Mouse (Mus musculus) heart, embryonic 12.5 days (tissue): ENCODE data around the gene Eif5a. TPM values are rescaled to one million over a fixed set of nuclear protein-coding genes. Genes with fewer than 3 reads are reported as not detected.

Source experiments
- ATAC-seq: fragments of 200-750 bp; cut with Nextera tagmentation; 2 replicates; pipeline ENCODE4 v1.8.0; 2017; ENCODE audit warnings: moderate TSS enrichment, moderate library complexity; ENCODE audit not compliant: insufficient number of reproducible peaks, low FRiP score
- H3K27ac ChIP-seq: fragments of 300-500 bp; sonication (generic); 2 replicates; pipeline ENCODE4 v1.5.1; 2016; ENCODE audit warnings: mild to moderate bottlenecking, moderate library complexity; ENCODE audit not compliant: poor library complexity, severe bottlenecking
- H3K27me3 ChIP-seq: fragments of 300-500 bp; sonication (generic); replicated peaks from 2 replicates; pipeline ENCODE4 v1.6.1; 2016; ENCODE audit warnings: mild to moderate bottlenecking, moderate library complexity
- H3K36me3 ChIP-seq: fragments of 300-500 bp; sonication (generic); 2 replicates; pipeline ENCODE4 v1.6.1; 2016; ENCODE audit warnings: mild to moderate bottlenecking, moderate library complexity
- H3K4me1 ChIP-seq: fragments of 300-500 bp; sonication (generic); replicated peaks from 2 replicates; pipeline ENCODE4 v1.6.1; 2016; ENCODE audit warnings: mild to moderate bottlenecking
- H3K4me2 ChIP-seq: fragments of 300-500 bp; sonication (generic); 2 replicates; pipeline ENCODE4 v1.6.1; 2016; ENCODE audit warnings: mild to moderate bottlenecking, moderate library complexity
- H3K4me3 ChIP-seq: fragments of 300-500 bp; sonication (generic); 2 replicates; pipeline ENCODE4 v1.5.1; 2016; ENCODE audit warnings: mild to moderate bottlenecking
- H3K9ac ChIP-seq: fragments of 300-500 bp; sonication (generic); 2 replicates; pipeline ENCODE4 v1.6.1; 2016; ENCODE audit warnings: mild to moderate bottlenecking, moderate library complexity
- H3K9me3 ChIP-seq: fragments of 300-500 bp; sonication (generic); replicated peaks from 2 replicates; pipeline ENCODE4 v1.6.1; 2016; ENCODE audit warnings: mild to moderate bottlenecking, moderate library complexity
- WGBS: fragments of 180-500 bp; shearing (Covaris S2); methylation state at CpG from one replicate; pipeline ENCODE4 v1.1.7; 2016; 5-methylcytosine and 5-hydroxymethylcytosine counted together
- polyA plus RNA-seq: library from polyadenylated mRNA; unstranded; fragments of >200 nt; fragmentation: Nextera tagmentation; extraction: Ambion mirVana; gene quantifications from 2 replicates; pipeline ENCODE4 v1.2.1, GENCODE M21; 2016

Gene Eif5a
- polyA plus RNA-seq, 1 experiment from 2014 or later = 1,286 TPM

GRCm38 (mm10) chr11:69880506-69880852, 41.3 kb downstream of the Eif5a start:
- Histone ChIP-seq H3K9me3 (no peaks in the 10 kb centered on the region), H3K27ac (peak overlapping the region; percentile 91), H3K9ac (peak overlapping the region; percentile 75), H3K4me1 (peaks cover 65% of the 10 kb centered on the region), H3K4me3 (peak overlapping the region; percentile 58), H3K36me3 (no peaks in the 10 kb centered on the region), H3K27me3 (no peaks in the 10 kb centered on the region), H3K4me2 (peak overlapping the region; percentile 85)
- WGBS = under 1% methylated on average over 18 of the region's 18 CpGs
- ATAC-seq = peak; percentile 47

DNA sequence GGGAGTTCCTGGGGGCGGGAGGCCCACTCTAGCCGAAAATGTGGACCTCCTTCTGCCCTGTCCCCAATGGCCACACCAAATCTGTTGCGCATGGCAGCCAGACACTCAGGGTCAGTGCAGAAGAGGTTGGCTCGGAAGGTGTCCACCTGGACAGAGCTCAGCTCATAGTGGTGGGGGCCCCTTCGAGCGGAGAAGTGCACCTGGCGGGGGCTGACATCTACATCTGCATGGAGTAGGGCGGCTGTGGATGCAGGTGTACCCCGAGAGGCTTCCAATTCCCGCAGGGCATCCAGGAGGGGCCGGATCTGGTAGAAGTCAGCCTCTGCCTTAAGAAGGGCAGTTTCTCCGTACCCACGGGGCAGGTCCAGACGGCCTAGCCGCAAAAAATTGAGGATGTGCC, 42.0 kb downstream of the Eif5a start:
- H3K4me1 ChIP-seq = peaks cover 58% of the 10 kb centered on the region
- H3K27me3 ChIP-seq = no peaks in the 10 kb centered on the region
- no peaks in the 10 kb centered on the region for H3K9me3 ChIP-seq
- H3K27ac ChIP-seq = no peak overlapping the region
- ATAC-seq = no peak
- 53% methylated on average over 15 of the region's 15 CpGs for WGBS
- H3K4me3 ChIP-seq = peak overlapping the region; percentile 58
- no peaks in the 10 kb centered on the region for H3K36me3 ChIP-seq
- H3K9ac ChIP-seq = peak overlapping the region; percentile 75
- H3K4me2 ChIP-seq = peak overlapping the region; percentile 85

- no peak for ATAC-seq
- H3K27ac ChIP-seq = no peak overlapping the region
- H3K4me2 ChIP-seq = peak overlapping the region; percentile 85
- 72% methylated on average over 6 of the region's 6 CpGs for WGBS
- H3K27me3 ChIP-seq = no peaks in the 10 kb centered on the region
- peak overlapping the region; percentile 75 for H3K9ac ChIP-seq
- H3K9me3 ChIP-seq = no peaks in the 10 kb centered on the region
- H3K36me3 ChIP-seq = no peaks in the 10 kb centered on the region
- peaks cover 50% of the 10 kb centered on the region for H3K4me1 ChIP-seq
- peak overlapping the region; percentile 58 for H3K4me3 ChIP-seq
Observed at GRCm38 (mm10) chr11:69878952-69879351, 42.8 kb downstream of the Eif5a start.

DNA sequence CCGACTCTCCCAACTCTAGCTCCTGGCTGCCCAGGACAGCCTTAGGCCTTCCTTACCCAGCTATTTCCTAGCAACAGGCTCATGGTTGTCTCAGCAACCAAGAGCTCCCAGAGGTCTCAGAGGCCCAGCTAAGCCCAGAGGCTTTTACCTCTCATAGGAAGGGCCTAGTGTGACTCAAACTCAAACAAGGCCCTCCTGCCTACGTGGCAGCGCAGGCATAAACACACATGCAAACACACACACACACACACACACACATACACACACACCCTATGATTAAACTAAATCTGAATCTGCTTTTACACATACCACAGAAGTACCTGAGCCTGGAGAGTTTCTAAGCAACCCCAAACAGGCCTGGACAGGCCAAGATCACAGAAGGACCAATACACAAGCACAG, 43.4 kb downstream of the Eif5a start:
- Histone ChIP-seq H3K9me3 (no peaks in the 10 kb centered on the region), H3K27me3 (no peaks in the 10 kb centered on the region), H3K9ac (no peak overlapping the region; the same call in 1 of the 2 replicates), H3K27ac (no peak overlapping the region), H3K4me2 (peak overlapping the region; percentile 85; the same call in 1 of the 2 replicates), H3K36me3 (no peaks in the 10 kb centered on the region), H3K4me3 (no peak overlapping the region), H3K4me1 (peaks cover 45% of the 10 kb centered on the region)
- WGBS = 84% methylated on average over 3 of the region's 3 CpGs
- no peak for ATAC-seq

DNA sequence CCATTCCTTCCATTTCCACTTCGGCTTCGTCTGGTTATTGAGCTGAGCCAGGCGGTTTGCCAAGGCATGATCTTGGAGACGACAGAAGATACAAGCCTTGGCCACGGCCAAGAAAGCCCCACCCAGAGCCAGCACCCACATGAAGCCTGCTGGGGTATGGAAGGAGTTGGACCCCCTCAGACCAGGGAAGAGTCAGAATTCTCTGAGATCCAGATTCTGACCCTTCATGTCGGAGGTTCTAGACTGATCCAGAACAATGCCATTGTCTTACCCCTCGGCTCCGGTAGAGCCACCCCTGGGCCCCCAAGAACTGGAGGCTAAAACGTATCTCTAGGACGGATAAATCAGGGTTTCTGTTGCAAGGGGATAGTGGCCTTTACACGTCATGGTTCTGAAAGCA, 43.9 kb downstream of the Eif5a start, which contains the start of gene Tmem95:
Gene Tmem95, minus strand, starts transcription at position 141 of the 400 bp plus-strand sequence.
- WGBS = 86% methylated on average over 11 of the region's 11 CpGs
- Histone ChIP-seq H3K4me1 (peaks cover 44% of the 10 kb centered on the region), H3K4me2 (peak within 1 kb of the TSS; percentile 85), H3K27ac (peak within 1 kb of the TSS; percentile 58; the same call in 1 of the 2 replicates), H3K4me3 (0 out of 2 replicates have a peak within 1 kb of the TSS, but pooled peaks have one; percentile 1), H3K36me3 (no peaks in the 10 kb centered on the region), H3K9me3 (no peaks in the 10 kb centered on the region), H3K9ac (no peak within 1 kb of the TSS; the same call in 1 of the 2 replicates), H3K27me3 (no peaks in the 10 kb centered on the region)
- no peak for ATAC-seq

GRCm38 (mm10) chr11:69876867-69877266, 44.9 kb downstream of the Eif5a start:
- no peak overlapping the region for H3K9ac ChIP-seq
- H3K9me3 ChIP-seq = no peaks in the 10 kb centered on the region
- 2% methylated on average over 12 of the region's 12 CpGs for WGBS
- no peak for ATAC-seq
- H3K27ac ChIP-seq = peak overlapping the region; percentile 58; the same call in 1 of the 2 replicates
- peaks cover 40% of the 10 kb centered on the region for H3K4me1 ChIP-seq
- H3K27me3 ChIP-seq = no peaks in the 10 kb centered on the region
- no peaks in the 10 kb centered on the region for H3K36me3 ChIP-seq
- 0 out of 2 replicates have a peak overlapping the region, but pooled peaks have one; percentile 1 for H3K4me3 ChIP-seq
- H3K4me2 ChIP-seq = peak overlapping the region; percentile 40

- H3K4me2 ChIP-seq = peak overlapping the region; percentile 11
- ATAC-seq = no peak
Observed at GRCm38 (mm10) chr11:69876186-69876585, 45.6 kb downstream of the Eif5a start.

DNA sequence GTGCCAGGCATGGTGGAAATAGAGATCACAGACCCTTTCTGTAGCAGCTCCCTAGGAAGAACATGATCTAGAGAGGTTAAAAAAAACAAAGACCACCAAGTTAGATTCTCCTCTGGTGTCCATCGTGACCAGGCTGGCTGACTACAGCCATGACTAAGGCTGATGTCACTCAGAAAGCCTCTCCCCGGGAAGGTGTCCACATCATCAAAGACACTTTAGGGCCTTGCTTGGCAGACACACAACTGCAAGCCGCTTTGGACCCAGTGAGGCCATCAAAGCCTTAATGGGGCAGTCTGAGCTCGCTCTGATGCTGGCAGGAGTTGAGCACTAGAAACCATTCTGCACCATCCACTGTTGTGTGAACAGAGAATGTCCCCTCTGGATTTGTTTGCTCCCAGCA, 49.3 kb downstream of the Eif5a start:
- H3K4me1 ChIP-seq = peaks cover 13% of the 10 kb centered on the region; the same call in 1 of the 2 replicates
- no peak overlapping the region for H3K4me2 ChIP-seq
- no peaks in the 10 kb centered on the region for H3K9me3 ChIP-seq
- no peak for ATAC-seq
- WGBS = 72% methylated on average over 4 of the region's 4 CpGs
- no peak overlapping the region for H3K4me3 ChIP-seq
- no peak overlapping the region for H3K9ac ChIP-seq
- no peaks in the 10 kb centered on the region for H3K36me3 ChIP-seq
- no peaks in the 10 kb centered on the region; the same call in 1 of the 2 replicates for H3K27me3 ChIP-seq
- H3K27ac ChIP-seq = no peak overlapping the region

More at GRCm38 (mm10) chr11:69876186-69876585, 45.6 kb downstream of the Eif5a start:
- H3K27ac ChIP-seq = peak overlapping the region; percentile 58; the same call in 1 of the 2 replicates
- H3K27me3 ChIP-seq = no peaks in the 10 kb centered on the region
- H3K4me1 ChIP-seq = peaks cover 35% of the 10 kb centered on the region
- H3K9ac ChIP-seq = no peak overlapping the region
- H3K36me3 ChIP-seq = no peaks in the 10 kb centered on the region
- WGBS = 40% methylated on average over 7 of the region's 7 CpGs
- no peaks in the 10 kb centered on the region for H3K9me3 ChIP-seq
- no peak overlapping the region for H3K4me3 ChIP-seq

- H3K27ac ChIP-seq = no peak overlapping the region
- no peaks in the 10 kb centered on the region for H3K9me3 ChIP-seq
- H3K4me3 ChIP-seq = no peak overlapping the region
- H3K36me3 ChIP-seq = no peaks in the 10 kb centered on the region
- no peak overlapping the region for H3K9ac ChIP-seq
- no peaks in the 10 kb centered on the region; the same call in 1 of the 2 replicates for H3K27me3 ChIP-seq
- no peak for ATAC-seq
- WGBS = 83% methylated on average over 7 of the region's 7 CpGs
- peaks cover 8% of the 10 kb centered on the region; the same call in 1 of the 2 replicates for H3K4me1 ChIP-seq
- H3K4me2 ChIP-seq = no peak overlapping the region
Observed at GRCm38 (mm10) chr11:69871822-69872221, 49.9 kb downstream of the Eif5a start.

DNA sequence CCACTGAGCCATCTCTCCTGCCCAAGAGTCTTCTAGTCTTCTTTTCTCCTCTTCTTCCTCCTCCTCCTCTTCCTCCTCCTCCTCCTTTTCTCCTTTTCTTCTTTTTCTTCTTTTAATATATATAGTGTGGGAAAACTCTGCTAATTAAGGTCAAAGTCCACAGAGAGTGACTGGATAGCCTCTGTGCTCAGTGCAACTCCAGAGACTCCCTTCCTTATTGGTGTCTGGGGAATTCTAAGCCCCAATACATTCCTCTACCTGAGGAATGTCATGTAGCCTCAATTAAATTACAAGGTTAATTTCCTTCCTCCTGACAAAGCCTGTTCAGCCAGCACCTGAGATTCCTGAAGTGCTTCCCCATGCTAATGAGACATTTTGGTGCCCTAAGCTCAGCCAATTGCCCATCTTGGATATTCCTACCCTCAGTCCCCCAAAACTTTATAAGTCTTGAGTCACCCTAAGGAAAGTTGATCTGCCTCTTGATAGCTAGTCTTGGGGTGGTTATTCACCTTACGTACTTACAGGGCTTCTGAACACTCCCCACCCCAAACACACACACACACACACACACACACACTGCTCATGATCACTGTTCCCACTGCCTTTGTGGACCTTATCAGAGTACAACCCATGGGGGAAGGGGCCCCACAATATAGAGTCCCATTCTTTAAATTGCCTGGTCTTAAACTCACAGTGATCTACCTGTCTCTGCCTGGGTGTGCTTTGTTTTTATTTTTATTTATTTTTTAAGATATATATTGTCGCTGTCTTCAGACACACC, 51.3 kb downstream of the Eif5a start:
- WGBS = 84% methylated on average over 2 of the region's 2 CpGs
- Histone ChIP-seq H3K27ac (no peak overlapping the region), H3K4me2 (no peak overlapping the region), H3K27me3 (no peaks in the 10 kb centered on the region; the same call in 1 of the 2 replicates), H3K9ac (no peak overlapping the region), H3K9me3 (no peaks in the 10 kb centered on the region), H3K4me3 (no peak overlapping the region), H3K4me1 (no peaks in the 10 kb centered on the region), H3K36me3 (no peaks in the 10 kb centered on the region)
- no peak for ATAC-seq

GRCm38 (mm10) chr11:69867335-69867734, 54.4 kb downstream of the Eif5a start:
- Histone ChIP-seq H3K36me3 (no peaks in the 10 kb centered on the region), H3K9ac (no peak overlapping the region), H3K4me2 (no peak overlapping the region), H3K9me3 (no peaks in the 10 kb centered on the region), H3K4me3 (no peak overlapping the region), H3K27ac (no peak overlapping the region), H3K27me3 (no peaks in the 10 kb centered on the region; the same call in 1 of the 2 replicates), H3K4me1 (peaks cover 6% of the 10 kb centered on the region)
- ATAC-seq = 0 out of 2 replicates have a peak, but pooled peaks have one; percentile 15
- 42% methylated on average over 9 of the region's 9 CpGs for WGBS
